Mouse (Mus musculus) CH12.LX (cell line): ENCODE data around the gene Rps21.

Experiments used
- CTCF ChIP-seq, 2 experiments: IDR thresholded peaks in 1 of 2; conservative IDR thresholded peaks in 1 of 2; 2 replicates each; pipeline ENCODE4 v1.5.1; 2011 to 2012; ENCODE audit warnings: low read depth in 2 of 2, low read length in 2 of 2, improper control_type of control experiment in 1 of 2, inconsistent platforms in 1 of 2, mild to moderate bottlenecking in 1 of 2, moderate library complexity in 1 of 2
- EP300 ChIP-seq: IDR thresholded peaks from 2 replicates; pipeline ENCODE4 v1.6.1; 2011; ENCODE audit warnings: low read length, improper control_type of control experiment
- KAT2A ChIP-seq: IDR thresholded peaks from 2 replicates; pipeline ENCODE4 v1.6.1; 2012; ENCODE audit warnings: low read length, improper control_type of control experiment, inconsistent platforms; ENCODE audit not compliant: insufficient replicate concordance
- MAX ChIP-seq: IDR thresholded peaks from 2 replicates; pipeline ENCODE4 v1.6.1; 2011; ENCODE audit warnings: low read length, improper control_type of control experiment
- MAZ ChIP-seq: IDR thresholded peaks from 2 replicates; pipeline ENCODE4 v1.6.1; 2012; ENCODE audit warnings: low read depth, mild to moderate bottlenecking, inconsistent platforms, low read length, improper control_type of control experiment, moderate library complexity
- NELFE ChIP-seq: IDR thresholded peaks from 2 replicates; pipeline ENCODE4 v1.6.1; 2011; ENCODE audit warnings: low read depth, low read length, improper control_type of control experiment
- POLR2A ChIP-seq: IDR thresholded peaks from 2 replicates; pipeline ENCODE4 v1.6.1; 2011; ENCODE audit warnings: low read depth, mild to moderate bottlenecking, improper control_type of control experiment, low read length
- POLR2AphosphoS2 ChIP-seq: IDR thresholded peaks from 2 replicates; pipeline ENCODE4 v1.6.1; 2011; ENCODE audit warnings: low read depth, low read length, improper control_type of control experiment
- RCOR1 ChIP-seq: conservative IDR thresholded peaks from 2 replicates; pipeline ENCODE4 v1.6.1; 2012; ENCODE audit warnings: low read depth, mild to moderate bottlenecking, inconsistent platforms, low read length, improper control_type of control experiment
- ZNF384 ChIP-seq: IDR thresholded peaks from 2 replicates; pipeline ENCODE4 v1.6.1; 2012; ENCODE audit warnings: low read depth, low read length, improper control_type of control experiment, inconsistent platforms

- TF ChIP-seq CTCF (conservative IDR thresholded peaks at IDR 0.05 in 1 of 2, IDR thresholded peaks at IDR 0.05 in 1 of 2; ENCODE audit: low read depth in 2 of 2, low read length in 2 of 2), result no peak
- no peak for TF ChIP-seq KAT2A
- no peak for TF ChIP-seq NELFE
- TF ChIP-seq POLR2A, result no peak
- no peak for TF ChIP-seq POLR2AphosphoS2
- no peak for TF ChIP-seq MAZ
- no peak for TF ChIP-seq RCOR1
- TF ChIP-seq ZNF384, result no peak
- no peak for TF ChIP-seq EP300
- no peak for TF ChIP-seq MAX
These were observed 21.4 kb upstream of the Rps21 start for GRCm38 (mm10) chr2:180235788-180236187.
